Mouse (Mus musculus): Measurements from ENCODE around the gene Arl2bp.

- TF ChIP-seq CTCF (IDR thresholded peaks at IDR 0.05; ENCODE audit: low read depth) (no peak), EP300 (IDR thresholded peaks at IDR 0.05; ENCODE audit: low read depth) (no peak)
Measured at GRCm38 (mm10) chr8:94678582-94678981, 12.2 kb downstream of the Arl2bp start.
